Mouse (Mus musculus) G1E (cell line): Measurements from ENCODE around the gene Nav1. TPM values are rescaled to one million over a fixed set of nuclear protein-coding genes. Genes with fewer than 3 reads are reported as not detected.

Experiments used
- ATAC-seq: 2 replicates; pipeline ENCODE4 v1.8.0; 2016; ENCODE audit warnings: mild to moderate bottlenecking; ENCODE audit not compliant: insufficient number of reproducible peaks, poor library complexity, low FRiP score, severe bottlenecking; ENCODE audit errors: extremely low read depth
- DNase-seq: peaks from one replicate; pipeline ENCODE4 v3.0.0; 2012; ENCODE audit warnings: low spot score
- H3K27me3 ChIP-seq: 2 replicates; pipeline ENCODE4 v1.6.1; 2012; ENCODE audit warnings: mild to moderate bottlenecking, low read length, inconsistent platforms; ENCODE audit not compliant: insufficient read depth
- H3K36me3 ChIP-seq: replicated peaks from 2 replicates; pipeline ENCODE3; 2012; ENCODE audit warnings: mild to moderate bottlenecking, inconsistent platforms
- H3K4me1 ChIP-seq: 2 replicates; pipeline ENCODE4 v1.6.1; 2012; ENCODE audit warnings: low read depth, low read length, inconsistent platforms, mixed read lengths; ENCODE audit not compliant: insufficient read depth
- H3K4me3 ChIP-seq: 2 replicates; pipeline ENCODE4 v1.5.1; 2012; ENCODE audit warnings: low read depth, mild to moderate bottlenecking, inconsistent platforms, low read length, moderate library complexity, mixed read lengths
- H3K9me3 ChIP-seq: replicated peaks from 2 replicates; pipeline ENCODE4 v1.6.1; 2012; ENCODE audit warnings: inconsistent platforms
- CTCF ChIP-seq: IDR thresholded peaks from 2 replicates; pipeline ENCODE4 v1.5.1; 2012; ENCODE audit warnings: low read depth, low read length, inconsistent platforms, mixed read lengths
- GATA1 ChIP-seq: IDR thresholded peaks from 2 replicates; pipeline ENCODE4 v1.6.1; 2012; ENCODE audit warnings: borderline replicate concordance, low read length, inconsistent platforms, mixed read lengths
- GATA2 ChIP-seq: IDR thresholded peaks from 2 replicates; pipeline ENCODE4 v1.6.1; 2012; ENCODE audit warnings: low read depth, low read length, inconsistent platforms, borderline replicate concordance
- POLR2AphosphoS5 ChIP-seq: IDR thresholded peaks from 2 replicates; pipeline ENCODE4 v1.6.1; 2012; ENCODE audit warnings: low read depth, low read length, inconsistent platforms; ENCODE audit not compliant: insufficient replicate concordance
- TAL1 ChIP-seq: conservative IDR thresholded peaks from 2 replicates; pipeline ENCODE4 v1.6.1; 2012; ENCODE audit warnings: low read depth, low read length, inconsistent platforms, mixed read lengths
- polyA plus RNA-seq: library from polyadenylated mRNA; stranded (reverse); fragments of >175 nt; gene quantifications from 2 replicates; pipeline ENCODE4 v1.2.3, GENCODE M21; 2012
- total RNA-seq, 2 experiments: library from RNA; stranded (forward) in 1 of 2; stranded (reverse) in 1 of 2; fragments of 200-1000 nt in 1 of 2; fragments of >200 nt in 1 of 2; fragmentation: Nextera tagmentation in 1 of 2; gene quantifications; 2 replicates each; pipeline ENCODE4 v1.2.3; 2014 to 2017

Nav1 gene
- total and polyA plus RNA-seq, 3 experiments: 0.22 TPM; not detected in 2

DNA sequence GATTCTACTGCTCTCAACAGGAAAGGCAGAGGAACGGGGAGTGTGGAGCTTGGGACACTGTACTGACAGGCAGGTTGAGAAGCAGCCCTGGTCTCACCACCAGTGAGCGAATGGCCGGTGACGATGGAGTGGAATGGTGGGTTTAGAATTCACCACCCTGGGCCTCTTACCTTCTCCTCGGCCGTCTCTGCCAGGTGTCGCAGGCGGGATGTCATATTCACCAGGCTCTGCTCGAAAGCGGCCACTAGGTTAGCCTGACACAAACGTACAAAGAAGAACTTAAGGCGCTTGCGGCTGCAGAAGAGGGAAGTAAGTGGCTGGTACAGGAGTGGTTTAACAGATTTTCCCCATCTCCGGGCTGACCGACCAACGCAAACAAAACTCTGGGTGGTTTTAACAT, 146.6 kb downstream of the Nav1 start:
- no peak for ATAC-seq
- H3K4me1 ChIP-seq: no peaks in the 10 kb centered on the region
- DNase-seq: no peak
- no peaks in the 10 kb centered on the region for H3K36me3 ChIP-seq
- no peak overlapping the region for H3K4me3 ChIP-seq
- H3K9me3 ChIP-seq: no peaks in the 10 kb centered on the region
- TF ChIP-seq GATA2 (no peak), POLR2AphosphoS5 (no peak), TAL1 (no peak), CTCF (no peak), GATA1 (no peak)
- peaks cover 7% of the 10 kb centered on the region for H3K27me3 ChIP-seq

DNA sequence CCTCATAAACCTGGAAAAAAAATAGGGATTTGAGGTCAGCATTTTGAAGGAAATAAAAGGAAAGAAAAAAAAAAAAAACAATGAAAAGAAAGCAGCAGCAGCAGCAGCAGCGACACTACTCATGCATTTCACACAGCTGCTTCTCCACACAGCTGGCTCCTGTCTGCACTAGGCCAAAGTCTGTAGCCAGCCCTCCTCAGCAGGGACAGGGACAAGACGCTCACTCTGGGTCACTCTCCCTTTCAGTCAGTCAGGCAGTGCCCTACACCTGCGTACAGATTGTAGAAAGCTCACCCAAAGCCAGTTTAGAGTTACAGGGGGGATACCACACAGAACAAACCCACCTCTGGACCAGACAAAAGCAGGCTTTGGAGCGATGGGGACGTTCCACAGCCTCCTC, 149.2 kb downstream of the Nav1 start:
- Histone ChIP-seq H3K4me1 (no peaks in the 10 kb centered on the region), H3K27me3 (peaks cover 15% of the 10 kb centered on the region), H3K36me3 (no peaks in the 10 kb centered on the region), H3K4me3 (no peak overlapping the region), H3K9me3 (no peaks in the 10 kb centered on the region)
- TF ChIP-seq GATA2 (no peak), GATA1 (no peak), CTCF (no peak), TAL1 (no peak), POLR2AphosphoS5 (no peak)
- ATAC-seq (no peak), DNase-seq (no peak)

GRCm38 (mm10) chr1:135452259-135452658, 154.8 kb downstream of the Nav1 start:
- Histone ChIP-seq H3K9me3 (no peaks in the 10 kb centered on the region), H3K36me3 (no peaks in the 10 kb centered on the region), H3K4me3 (0 out of 2 replicates have a peak overlapping the region, but pooled peaks have one; percentile 0), H3K27me3 (peaks cover 24% of the 10 kb centered on the region), H3K4me1 (no peaks in the 10 kb centered on the region)
- no peak for ATAC-seq
- TF ChIP-seq TAL1 (no peak), CTCF (no peak), GATA2 (no peak), GATA1 (no peak), POLR2AphosphoS5 (no peak)
- DNase-seq: no peak

DNA sequence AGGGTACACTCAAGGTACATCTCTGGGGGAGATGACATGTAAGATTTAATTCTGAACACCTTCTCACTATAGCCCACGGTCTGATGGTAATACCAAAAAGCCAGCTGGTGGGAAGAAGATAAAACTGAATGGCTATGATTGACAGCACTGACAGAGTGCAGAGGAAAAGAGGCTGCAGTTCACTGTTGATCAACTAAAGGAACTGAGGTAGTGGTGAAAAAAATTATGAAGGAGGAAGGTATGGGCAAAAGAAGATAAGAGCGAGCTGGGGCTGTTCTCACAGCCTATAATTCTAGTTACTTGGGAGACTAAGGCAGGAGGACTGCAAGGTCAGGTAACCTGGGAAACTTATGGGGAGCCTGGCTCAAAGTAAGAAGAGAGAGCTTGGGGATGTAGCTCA, 155.7 kb downstream of the Nav1 start:
- Histone ChIP-seq H3K36me3 (no peaks in the 10 kb centered on the region), H3K4me3 (no peak overlapping the region), H3K4me1 (no peaks in the 10 kb centered on the region), H3K9me3 (no peaks in the 10 kb centered on the region), H3K27me3 (peaks cover 24% of the 10 kb centered on the region)
- TF ChIP-seq CTCF (no peak), POLR2AphosphoS5 (no peak), GATA2 (no peak), TAL1 (no peak), GATA1 (no peak)
- DNase-seq: no peak
- no peak for ATAC-seq

- Histone ChIP-seq H3K36me3 (no peaks in the 10 kb centered on the region), H3K9me3 (no peaks in the 10 kb centered on the region), H3K4me1 (no peaks in the 10 kb centered on the region), H3K4me3 (no peak overlapping the region), H3K27me3 (peaks cover 21% of the 10 kb centered on the region; the same call in 1 of the 2 replicates)
- no peak for TF ChIP-seq GATA1
- TF ChIP-seq TAL1: no peak
- no peak for TF ChIP-seq POLR2AphosphoS5
- TF ChIP-seq GATA2: no peak
- TF ChIP-seq CTCF: no peak
- DNase-seq (no peak), ATAC-seq (no peak)
These were observed 157.2 kb downstream of the Nav1 start for GRCm38 (mm10) chr1:135449876-135450275.

GRCm38 (mm10) chr1:135448940-135449339, 158.2 kb downstream of the Nav1 start:
- TF ChIP-seq GATA1 (no peak), GATA2 (no peak), POLR2AphosphoS5 (no peak), TAL1 (no peak), CTCF (no peak)
- Histone ChIP-seq H3K27me3 (peaks cover 16% of the 10 kb centered on the region; the same call in 1 of the 2 replicates), H3K36me3 (no peaks in the 10 kb centered on the region), H3K9me3 (no peaks in the 10 kb centered on the region), H3K4me1 (no peaks in the 10 kb centered on the region), H3K4me3 (no peak overlapping the region)
- ATAC-seq (no peak), DNase-seq (no peak)

- no peaks in the 10 kb centered on the region for H3K9me3 ChIP-seq
- no peak for TF ChIP-seq TAL1
- no peak for TF ChIP-seq POLR2AphosphoS5
- no peak for TF ChIP-seq GATA2
- TF ChIP-seq GATA1: no peak
- TF ChIP-seq CTCF: no peak
- no peak overlapping the region for H3K4me3 ChIP-seq
- H3K4me1 ChIP-seq: no peaks in the 10 kb centered on the region
- ATAC-seq (no peak), DNase-seq (no peak)
- H3K36me3 ChIP-seq: no peaks in the 10 kb centered on the region
- peaks cover 41% of the 10 kb centered on the region for H3K27me3 ChIP-seq
These were observed 163.6 kb downstream of the Nav1 start for GRCm38 (mm10) chr1:135443506-135443905.
